Mouse (Mus musculus) layer of hippocampus, adult 9-11 months (tissue): ENCODE measurements around the gene Cyp4f39.

Experiments used
- DNase-seq: peaks from one replicate; pipeline ENCODE4 v3.0.0; 2022

Gene Cyp4f39

DNA sequence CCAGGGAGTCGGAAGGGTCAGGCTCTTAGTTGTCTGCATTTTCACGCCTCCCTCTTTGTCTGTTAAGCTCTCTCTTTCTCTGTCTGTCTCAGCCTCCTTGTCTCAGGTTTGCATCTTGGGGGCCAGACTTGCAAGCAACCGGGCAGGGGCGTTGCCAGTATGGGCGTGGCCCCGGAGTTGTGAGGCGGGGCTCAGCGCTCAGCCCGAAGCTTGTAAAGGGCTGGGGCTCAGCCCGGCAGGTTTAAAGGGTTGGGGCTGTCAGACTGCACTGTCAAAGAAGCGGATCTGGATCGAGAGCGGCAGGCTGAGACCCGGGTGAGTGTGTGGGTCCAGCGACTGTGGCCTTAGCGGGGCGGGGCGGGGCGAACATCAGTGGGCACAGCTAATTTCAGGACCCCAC, at the start of gene Cyp4f39:
Cyp4f39 (plus strand) TSS at position 242 of the 400 bp plus-strand sequence.
- DNase-seq: no peak

DNA sequence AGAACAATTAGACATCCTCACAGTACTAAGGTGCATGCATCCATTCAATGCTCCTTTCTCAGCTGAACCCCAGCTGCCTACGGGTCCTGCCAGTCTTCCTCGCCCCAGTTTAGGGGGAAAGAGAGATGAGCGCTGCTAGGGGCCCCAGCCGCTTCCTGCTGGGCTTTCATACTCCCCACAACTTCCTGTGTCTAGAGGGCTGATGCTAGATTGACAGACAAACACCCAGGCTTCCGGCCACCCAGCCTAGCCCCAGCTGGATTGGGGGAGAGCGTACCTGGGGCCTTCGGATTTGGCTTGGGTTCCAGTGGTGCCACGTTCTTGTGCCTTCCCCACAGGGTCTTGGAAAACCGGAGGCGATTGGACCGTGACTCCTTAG, 49.8 kb upstream of the Cyp4f39 start:
- no peak for DNase-seq

DNA sequence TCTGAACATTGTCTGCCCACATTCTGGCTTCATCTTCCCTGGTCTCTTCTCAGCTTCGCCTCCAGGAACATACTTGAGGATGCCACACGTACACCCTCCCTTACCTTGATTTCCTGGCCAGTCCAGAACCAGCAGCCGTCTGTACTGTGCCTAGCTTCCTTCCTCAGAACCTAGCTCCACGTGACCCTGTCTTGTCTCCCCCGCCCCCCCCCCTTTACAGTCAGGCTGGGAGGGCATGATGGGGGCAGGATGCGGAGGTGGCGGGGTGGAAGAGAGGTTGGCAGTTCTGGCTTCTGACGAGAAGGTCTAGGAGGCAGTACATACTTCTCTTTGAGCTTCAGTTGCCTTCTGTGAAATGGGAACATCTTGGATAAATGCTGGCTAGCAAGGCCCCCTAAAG, 49.1 kb upstream of the Cyp4f39 start, which contains the start of gene Rasal3:
Rasal3 (minus strand) TSS at position 167 of the 400 bp plus-strand sequence.
- DNase-seq: peak; percentile 51

DNA sequence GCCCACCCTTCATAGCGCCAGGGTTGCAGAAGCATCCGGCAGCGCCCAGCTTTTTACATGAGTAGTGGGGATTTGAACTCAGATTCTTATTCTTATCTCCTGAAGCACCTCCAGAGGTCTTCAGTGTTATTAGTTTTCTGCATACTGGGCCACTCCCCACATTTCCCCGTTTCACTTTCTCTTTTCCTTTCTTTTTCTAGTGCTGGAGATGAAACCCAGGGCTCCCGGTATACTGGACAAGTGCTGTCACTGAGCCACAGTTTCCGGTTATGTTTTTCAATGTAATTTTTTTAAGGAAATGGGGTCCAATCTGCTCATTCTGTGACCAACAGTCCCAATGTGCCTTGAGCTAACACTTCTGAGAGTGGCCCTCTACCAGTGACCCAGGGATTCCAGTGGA, 40.6 kb upstream of the Cyp4f39 start:
- DNase-seq: no peak

DNA sequence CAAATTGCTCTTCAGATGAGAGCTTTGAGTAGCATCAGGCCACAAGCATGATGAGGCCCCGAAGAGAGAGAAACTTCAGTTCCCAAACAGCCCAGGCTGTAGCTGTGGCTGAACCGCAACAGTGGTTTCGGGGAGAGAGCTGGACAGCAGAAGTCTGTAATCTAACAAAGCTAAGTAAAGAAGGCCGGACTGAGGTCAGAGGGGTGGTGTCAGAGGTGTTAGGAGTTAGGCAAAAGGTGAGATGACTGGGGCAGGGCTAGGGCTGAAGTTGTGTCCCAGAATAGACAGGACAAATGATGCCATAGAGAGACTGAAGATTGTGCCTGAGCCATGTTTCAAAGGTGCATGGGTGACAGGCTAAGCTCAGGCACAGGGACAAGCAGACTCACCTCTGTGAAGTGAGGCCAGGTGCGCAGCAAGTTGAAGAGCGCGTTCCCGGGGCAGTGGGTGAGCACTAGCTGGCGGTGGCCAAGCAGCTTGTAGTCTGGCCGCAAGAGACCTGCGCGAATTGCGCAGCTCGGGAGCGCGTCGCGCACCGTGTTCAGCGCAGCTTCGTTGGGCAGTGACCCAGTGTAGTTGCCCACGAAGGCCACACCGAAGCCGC, 37.0 kb upstream of the Cyp4f39 start:
- no peak for DNase-seq

DNA sequence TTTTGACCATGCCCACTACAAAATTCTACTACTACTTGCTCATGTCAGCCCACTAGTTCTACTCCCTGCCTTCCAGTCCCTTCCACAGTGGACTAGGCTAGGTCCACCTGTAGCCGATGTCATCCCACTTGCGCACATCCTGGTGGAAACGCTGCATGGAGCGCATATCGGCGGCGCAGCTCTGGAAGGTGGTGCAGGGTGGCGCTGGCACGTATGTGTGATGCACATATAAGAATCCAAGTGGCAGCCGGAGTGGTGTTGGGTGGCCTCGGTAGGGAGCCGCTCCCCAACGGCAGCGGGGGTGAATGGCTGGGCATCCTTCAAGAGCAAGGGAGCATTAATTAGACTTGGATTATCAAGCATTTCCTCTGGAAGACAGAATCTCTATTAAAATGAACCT, 35.8 kb upstream of the Cyp4f39 start:
- DNase-seq: no peak

DNA sequence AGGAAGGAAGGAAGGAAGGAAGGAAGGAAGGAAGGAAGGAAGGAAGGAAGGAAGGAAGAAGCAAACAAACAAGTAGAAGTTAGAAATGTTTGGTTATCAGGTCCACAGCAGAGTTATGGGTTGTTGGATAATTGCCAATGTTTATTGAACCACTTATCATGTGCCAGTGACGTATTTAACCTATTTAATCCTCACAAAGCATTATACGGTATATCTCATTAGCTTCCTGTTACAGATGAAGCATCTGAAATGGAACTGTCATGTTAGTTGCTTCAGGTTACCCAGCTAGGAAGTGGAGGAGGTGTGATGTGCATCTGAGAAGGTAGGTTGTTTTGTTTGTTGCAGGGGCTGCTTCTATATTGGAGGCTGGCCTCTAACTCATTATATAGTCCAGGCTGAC, 32.5 kb upstream of the Cyp4f39 start:
- DNase-seq: no peak

DNA sequence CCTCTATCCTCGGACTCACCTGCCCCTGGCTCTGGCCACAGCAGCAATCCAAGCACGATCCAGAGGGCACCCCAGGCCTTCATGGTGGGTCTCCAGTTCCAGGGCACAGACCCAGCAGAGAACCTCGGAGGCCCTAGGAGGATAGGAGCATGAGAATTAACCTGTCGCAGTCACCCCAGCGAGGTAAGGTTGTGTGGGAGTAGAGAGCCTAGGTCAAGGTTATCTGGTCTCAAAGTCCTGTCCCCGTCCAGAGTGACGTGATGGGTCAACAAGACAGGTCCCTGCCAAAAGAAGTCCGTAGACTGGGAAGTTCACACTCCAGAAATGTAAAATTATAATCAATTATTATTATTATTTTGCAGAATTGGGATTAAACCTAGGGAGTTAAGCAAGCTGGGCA, 31.7 kb upstream of the Cyp4f39 start:
- DNase-seq: no peak

DNA sequence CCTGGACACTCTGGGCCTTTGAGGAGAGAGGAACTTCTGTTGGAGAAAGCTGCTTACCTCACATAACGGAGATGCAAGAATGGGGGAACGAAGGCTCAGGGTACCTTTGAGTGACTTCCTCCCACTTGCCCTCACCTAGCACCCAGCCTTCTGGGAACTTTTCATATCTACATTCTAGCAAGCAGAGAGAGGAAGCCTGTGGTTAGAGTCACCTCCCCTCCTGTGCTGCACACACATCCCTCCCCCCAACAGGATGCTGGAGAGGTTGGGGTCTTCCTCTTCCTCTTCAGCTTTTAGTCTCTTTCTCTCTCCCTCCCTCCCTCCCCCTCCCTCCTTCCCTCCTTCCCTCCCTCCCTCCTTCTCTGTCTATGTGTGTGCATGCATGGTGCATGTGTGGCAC, 28.5 kb upstream of the Cyp4f39 start, which contains the start of gene Pglyrp2:
Pglyrp2 (minus strand) TSS at position 134 of the 400 bp plus-strand sequence.
- DNase-seq: no peak

DNA sequence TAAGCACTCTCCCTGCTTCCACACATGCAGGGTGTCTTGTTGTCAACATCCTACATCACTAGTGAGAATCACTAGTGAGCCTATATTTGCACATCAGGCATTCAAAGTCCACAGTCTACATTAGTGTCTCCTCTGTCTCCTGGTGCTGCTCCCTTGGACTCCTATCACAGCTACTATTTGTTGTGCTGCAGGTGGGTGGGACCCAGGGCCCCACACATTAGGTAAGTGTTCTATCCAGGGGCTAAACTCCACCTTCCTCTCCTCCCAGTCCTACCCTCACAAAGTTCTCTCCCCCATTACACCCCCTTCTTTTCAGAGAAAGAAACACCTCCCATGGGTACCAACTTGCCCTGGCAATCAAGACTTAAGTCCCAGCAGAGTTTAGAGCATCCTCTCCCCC, 25.9 kb upstream of the Cyp4f39 start:
- DNase-seq: no peak

DNA sequence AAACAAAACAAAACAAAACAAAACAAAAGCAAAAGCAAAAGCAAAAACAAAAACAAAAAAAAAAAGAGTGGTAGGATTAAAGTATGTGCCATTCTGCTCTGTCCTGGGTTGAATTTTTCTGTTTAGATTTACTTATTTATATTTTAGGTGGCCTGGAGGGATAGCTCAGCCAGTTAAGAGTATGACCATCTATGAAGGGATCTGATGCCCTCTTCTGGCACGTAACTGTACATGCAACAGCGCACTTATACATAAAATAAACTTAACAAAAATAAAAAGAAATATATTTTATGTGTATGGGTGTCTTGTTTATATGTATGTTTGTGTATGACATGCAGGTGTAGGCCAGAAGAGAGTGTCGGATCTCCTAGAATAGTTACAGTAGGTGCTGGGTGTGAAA, 20.6 kb upstream of the Cyp4f39 start:
- DNase-seq: no peak

DNA sequence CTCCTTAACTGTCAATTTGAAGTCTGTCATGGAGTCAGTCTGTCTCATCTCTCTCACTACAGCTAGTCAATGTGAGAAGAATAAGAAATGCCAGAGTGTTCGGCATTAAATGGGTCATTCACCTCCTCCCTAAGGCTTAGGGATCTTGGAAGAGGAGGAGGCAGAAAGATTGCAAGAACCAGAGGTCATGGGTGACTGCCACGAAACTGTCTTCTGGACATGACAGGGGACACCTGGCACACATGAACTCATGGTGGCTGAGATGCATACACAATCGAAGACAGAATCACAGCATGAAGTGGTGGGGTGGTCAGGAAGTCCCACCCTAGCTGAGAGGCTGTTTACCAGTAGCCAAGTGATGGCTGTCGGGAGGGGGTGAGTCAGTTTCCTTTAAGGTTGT, 18.2 kb upstream of the Cyp4f39 start:
- DNase-seq: no peak

DNA sequence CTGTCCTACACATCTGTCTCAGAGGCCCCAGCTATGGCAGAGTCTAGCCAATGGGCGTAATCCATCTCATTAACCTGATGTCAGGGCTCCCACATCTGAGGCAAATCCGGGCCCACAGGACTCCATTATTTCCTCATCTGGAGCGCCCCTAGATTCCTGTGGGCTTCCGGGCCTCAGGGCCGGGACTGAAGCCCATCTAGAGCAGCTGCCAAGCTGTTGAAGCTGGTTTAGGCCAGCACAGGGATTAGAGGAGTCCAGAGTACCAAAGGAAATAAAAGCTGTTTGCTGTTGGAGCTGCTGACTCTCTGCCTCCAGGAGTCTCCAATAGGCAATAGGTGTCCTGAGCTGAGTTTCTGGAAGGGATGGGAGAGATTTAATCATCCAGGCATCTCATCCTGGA, 17.4 kb upstream of the Cyp4f39 start:
- DNase-seq: no peak

DNA sequence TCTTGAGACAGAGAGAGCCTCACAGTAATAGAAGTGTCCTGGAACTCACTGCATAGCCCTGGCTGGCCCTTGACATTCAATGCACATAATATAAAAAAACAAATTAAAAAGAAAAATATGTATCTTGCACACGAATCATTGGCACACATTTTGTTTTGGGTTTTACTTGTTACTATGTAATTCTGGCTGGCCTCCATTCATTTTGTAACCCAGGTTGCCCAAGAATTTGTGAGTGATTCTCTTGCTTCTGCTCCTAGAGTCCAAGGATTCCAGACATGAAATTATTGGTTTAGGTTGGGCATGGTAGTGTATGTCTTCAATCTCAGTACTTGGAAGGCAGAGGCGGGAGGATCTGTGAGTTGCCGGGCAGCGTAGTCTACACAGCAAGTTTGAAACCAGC, 15.4 kb upstream of the Cyp4f39 start:
- no peak for DNase-seq

DNA sequence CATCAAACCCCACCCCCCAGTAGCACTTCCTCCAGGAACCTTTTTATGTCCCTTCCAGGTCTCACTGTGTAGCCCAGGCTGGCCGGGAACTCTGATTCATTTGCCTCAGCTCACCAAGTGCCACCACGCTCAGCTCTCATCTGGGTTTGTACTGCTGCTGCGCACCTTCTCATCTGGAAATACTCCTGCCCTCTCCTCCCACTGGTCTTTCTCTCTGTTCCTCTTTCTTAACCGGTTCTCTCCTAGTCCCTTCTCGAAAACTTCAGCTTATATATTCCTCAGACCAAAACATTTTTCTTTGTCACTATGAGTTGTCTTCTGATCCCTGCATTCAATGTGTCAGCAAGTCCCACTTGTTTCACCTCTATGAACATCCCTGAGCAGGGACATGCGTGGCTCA, 9.3 kb upstream of the Cyp4f39 start:
- no peak for DNase-seq

DNA sequence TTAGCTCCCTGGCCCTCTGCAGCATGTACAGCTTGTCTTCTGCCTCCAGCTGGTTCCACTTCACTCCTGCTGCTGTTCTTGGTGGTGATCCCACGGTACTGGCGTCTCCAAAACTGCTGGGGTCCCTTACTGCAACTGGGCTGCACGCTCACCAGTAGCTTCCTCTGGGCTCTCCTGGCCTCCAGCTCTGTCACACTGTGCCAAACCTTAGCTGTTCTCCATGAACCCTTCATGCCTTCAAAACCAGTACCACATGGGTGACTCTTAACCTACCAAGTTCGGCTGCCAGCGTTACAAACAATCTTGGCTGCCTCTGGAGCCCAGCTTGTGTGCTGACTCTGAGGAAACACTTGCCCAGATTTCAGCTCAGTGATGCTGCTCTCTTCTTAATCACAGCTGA, 7.5 kb upstream of the Cyp4f39 start:
- DNase-seq: no peak

DNA sequence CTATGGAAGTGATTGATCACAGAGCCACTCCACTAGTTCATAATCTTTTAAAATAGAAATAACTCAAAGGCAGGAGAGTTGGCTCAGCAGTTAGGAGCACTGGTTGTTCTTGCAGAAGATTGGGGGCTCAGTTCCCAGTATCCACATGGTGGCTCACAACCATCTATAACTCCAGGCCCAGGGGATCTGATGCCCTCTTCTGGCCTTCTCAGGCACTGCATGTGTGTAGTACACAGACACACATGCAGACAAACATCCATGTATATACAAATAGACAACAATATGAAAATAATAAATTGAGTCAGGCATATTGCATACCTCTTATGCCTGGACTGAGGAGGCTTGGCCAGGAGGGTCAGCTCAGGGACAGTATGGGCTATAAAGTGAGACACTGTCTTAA, 5.3 kb upstream of the Cyp4f39 start:
- no peak for DNase-seq

DNA sequence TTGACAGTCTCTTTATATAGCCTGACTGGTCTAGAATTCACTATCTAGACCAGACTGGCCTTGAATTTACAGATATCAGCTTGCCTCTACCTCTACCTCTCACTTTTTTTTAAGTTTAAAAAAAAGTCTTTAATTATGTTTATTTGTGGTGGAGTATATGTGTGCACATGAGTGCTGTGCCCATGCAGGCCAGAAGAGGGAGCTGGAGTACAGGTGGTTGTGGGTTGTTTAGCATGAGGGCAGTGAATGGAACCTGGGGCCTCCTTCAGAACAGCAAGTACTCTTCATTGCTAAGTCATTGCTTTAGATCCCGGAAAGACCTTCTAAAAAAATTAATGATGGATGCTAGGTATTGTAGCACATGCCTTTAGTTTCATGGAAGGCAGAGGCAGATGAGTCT, 3.5 kb upstream of the Cyp4f39 start:
- DNase-seq: no peak

DNA sequence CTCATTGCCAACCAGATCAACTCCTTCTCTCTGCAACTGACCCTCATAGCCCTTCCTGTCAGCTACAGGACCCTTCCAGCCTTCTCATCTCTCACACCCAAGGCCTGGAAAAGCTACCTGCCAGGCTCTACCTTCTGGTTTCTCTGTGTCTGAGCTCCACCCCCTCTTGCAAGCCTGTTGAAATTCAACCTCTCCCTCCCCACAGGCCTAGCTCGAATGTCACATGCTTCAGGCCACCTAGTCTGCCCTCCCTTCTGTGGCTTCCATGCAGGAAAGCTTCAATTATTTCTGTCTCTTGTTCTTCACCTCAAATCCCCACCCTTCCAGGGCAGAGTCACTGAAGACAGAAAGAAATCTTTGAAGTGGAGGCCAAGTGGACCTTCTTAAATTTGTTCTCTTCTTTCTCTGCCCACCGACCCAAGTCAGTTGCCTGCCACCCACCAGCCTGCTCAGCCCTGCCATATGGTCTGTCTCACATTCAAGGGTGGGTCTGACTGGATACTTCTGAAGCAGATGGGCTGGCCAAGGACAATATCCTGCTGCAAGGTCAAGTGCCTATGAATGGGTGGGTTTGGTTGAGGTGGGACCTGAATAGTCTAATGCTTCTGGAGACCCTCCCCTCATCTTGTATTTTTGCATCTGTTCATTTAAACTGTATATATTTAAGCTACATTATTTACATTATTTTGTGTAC, 1.5 kb upstream of the Cyp4f39 start:
- DNase-seq: no peak

DNA sequence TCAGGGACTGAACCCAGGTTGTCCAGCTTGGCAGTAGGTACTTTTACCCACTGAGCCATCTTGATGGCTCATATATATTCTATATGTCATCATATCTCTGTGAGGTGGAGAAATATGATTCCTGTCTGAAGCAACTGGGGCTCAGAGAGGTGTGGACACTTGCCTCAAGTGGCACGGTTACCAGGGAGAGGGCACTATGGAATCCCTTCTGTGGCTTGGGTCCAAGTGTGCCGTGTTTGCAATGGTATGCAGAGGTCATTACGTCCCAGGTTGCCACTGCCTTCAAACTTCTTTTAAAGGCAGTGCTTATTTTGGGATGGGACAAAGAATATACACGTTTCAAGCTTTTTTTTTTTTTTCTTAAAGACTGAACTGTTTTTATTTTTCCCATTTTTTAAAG, 1.7 kb downstream of the Cyp4f39 start:
- DNase-seq: no peak

DNA sequence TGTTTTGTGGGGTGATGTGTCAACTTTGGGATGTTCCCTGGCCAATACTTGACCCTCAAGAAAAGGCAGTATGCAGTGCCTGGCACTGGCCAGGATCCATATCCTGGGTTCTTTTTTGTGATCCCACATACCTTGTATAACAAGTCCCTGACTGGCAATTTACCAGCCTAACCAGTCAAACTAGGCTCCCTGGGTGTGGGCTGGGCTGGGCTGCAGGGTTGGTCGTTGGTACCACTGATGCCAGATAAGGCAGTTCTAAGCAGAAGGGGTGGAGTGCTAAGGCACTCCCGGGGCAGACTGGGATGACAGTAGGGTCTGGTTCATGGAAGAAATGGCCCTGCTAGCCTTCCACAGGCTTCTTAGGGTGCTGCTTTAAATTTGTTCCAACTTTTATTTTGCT, 2.5 kb downstream of the Cyp4f39 start:
- no peak for DNase-seq

DNA sequence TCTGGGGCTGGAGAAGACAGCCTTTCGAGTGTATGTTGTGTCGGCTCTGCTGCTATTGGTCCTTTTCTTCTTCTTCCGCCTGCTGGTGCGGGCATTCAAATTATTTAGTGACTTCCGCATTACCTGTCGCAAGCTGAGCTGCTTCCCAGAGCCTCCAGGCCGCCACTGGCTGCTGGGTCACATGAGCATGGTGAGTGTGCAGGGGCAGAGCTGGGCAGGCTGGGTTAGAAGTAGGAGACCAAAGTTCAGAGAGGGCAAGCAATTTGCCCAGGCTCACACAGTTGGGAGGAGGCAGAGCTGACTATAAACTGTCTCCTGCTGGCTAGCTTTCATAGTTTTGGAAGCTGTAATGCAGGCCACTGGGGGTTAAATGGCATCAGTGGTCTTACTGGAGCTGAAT, 16.0 kb downstream of the Cyp4f39 start:
- DNase-seq: no peak

DNA sequence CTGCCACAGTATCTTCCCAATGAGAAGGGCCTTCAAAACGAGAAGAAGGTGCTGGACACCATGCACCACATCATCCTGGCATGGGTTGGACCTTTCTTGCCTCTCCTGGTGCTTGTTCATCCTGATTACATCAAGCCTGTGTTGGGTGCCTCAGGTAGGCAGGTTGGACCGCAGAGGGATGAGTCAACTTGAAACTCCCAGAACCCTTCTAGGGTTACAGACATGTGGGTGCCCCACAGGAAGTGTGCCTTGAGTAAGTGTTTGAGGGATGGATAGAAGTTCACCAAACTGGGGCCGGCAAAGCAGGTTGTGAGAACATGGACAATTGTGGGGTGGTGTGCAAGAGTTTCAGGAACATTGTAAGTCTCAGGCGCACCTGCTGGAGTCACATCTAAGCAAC, 18.3 kb downstream of the Cyp4f39 start:
- no peak for DNase-seq

DNA sequence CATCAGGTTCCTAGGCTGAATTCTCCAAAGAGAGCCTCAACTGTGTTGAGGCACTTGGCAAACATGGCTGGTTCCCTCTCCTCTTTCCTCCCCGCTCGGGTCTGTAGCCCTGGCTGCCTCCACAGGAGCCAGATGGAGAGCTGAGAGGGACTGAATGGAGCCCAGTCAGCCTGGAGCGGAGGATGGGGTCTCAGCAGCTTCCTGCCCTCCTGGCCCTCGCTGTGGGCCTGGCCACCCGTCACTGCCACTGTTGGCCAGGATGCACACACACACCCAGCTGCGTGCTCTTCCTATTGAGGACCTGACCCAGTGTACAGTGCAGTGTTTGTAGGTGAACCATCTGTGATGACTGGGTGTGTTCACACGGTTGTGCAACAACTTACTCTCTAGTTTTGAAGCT, 19.7 kb downstream of the Cyp4f39 start:
- peak; percentile 30 for DNase-seq

DNA sequence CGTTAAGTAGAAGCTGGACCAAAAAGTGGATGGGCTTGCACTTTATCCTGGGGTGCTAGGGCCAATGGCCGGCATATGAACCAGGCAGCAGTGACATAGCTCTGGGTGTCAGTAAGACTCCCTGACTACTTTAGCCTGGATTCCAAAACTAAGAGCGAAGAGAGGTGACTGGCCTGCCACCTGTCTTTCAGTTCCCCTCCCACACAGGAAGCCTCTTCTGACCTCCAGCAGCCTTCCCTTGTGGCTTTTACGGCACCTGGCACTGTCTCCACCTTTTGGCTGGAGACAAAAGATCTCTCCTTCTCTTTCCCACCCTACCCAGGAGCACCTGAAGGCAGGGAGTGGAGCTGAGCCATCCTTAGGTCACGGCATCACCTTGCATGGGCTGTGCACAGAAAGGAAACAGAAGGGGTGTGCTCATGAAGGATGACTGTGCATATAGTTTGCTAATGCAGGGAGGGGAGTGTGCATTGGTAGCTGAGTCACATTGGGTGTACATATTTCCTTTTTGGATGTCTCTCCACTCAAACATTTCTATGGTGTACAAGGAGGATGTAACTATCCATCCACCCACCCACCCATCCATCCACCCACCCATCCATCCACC, 22.5 kb downstream of the Cyp4f39 start:
- no peak for DNase-seq
